Mouse (Mus musculus): Measurements from ENCODE around the gene Tstd2.

Tstd2 gene

GRCm38 (mm10) chr4:46119514-46120094, 18.9 kb downstream of the Tstd2 start:
- no peak for DNase-seq (ENCODE audit: low read depth, low spot score)

GRCm38 (mm10) chr4:46117536-46117935, 21.0 kb downstream of the Tstd2 start:
- no peak for DNase-seq (ENCODE audit: low read depth, low spot score)

DNA sequence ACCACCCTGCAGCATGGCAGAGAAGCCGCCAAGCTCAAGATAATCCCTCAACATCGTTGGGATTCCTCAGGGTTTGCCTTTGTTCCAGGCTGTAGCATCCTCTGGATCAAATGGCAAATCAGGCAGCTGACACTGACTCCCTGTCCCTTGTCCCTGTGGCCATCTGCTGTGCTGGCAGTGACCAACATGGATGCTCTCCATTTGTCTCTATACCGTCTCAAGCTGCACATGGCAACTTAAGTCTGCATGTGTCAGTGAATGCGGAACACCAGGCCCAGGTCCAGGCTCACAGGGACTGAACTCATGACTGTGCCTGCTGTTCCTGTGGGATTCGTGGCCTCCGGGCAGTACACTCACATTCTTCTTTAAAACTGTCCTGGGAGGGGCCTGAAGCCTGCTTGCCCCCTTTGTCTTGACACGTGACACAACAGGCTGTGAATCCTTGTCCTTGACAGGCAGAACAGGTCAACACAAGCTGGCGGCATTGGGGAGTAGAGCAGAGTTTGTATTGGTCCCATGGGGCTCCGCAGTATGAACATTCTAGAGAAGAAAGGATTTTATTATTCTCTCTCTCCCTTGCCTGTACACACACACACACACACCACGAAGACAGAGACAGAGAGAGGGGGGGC, 21.8 kb downstream of the Tstd2 start:
- no peak for DNase-seq (ENCODE audit: low read depth, low spot score)

GRCm38 (mm10) chr4:46115308-46115707, 23.2 kb downstream of the Tstd2 start:
- DNase-seq (ENCODE audit: low read depth, low spot score): no peak

DNA sequence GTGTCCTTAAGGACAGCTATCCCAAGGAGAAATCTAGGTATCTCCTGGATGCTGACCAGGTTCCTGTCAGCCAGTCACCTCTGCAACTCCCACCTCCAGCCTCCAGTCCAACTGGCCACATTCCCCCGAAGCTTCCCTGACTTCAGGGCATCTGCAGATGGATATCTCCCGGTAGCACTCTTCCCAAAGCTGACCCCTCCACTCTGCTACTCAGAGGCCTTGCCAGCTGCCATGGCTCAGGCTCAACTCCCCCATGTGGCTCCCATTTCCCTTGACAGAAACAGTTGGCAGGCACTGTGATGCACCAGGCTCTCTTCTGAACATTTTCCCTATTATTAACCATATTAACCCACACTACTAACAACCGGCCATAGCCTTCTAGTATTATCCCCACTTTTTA, 27.1 kb downstream of the Tstd2 start:
- no peak for DNase-seq (ENCODE audit: low read depth, low spot score)

GRCm38 (mm10) chr4:46110084-46110483, 28.4 kb downstream of the Tstd2 start:
- no peak for DNase-seq (ENCODE audit: low read depth, low spot score)

DNA sequence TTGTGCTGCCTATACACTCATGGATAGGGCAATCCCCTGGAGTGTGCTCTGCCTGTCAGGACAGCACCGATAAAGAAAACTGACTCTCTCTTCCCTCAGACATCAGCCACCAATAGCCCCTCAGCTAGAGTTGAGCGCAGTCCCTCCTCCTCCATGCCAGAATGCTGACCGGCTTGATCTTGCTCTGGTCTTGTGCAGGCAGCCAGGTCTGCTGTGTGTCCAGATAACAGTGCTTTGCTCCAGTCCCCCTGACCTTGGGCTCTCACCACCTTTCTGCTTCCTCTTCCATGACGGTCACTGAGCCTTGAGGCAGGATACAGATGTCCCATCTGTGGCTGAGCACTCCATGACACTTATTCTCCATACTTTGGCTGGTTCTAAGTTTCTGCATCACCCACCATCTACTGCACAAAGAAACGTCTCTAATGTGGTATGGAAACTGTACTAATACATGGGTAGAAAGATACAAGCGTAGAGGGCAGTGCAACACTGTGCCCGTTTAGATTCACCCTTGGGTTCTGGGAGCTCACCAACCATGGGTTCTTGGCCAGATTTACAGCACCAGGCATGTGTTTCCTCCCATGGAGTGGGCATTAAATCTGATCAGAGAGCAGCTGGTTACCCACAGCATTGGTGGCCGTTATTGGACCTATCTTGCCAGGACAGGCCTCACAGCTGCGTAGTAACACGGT, 36.3 kb downstream of the Tstd2 start:
- DNase-seq (ENCODE audit: low read depth, low spot score): no peak

DNA sequence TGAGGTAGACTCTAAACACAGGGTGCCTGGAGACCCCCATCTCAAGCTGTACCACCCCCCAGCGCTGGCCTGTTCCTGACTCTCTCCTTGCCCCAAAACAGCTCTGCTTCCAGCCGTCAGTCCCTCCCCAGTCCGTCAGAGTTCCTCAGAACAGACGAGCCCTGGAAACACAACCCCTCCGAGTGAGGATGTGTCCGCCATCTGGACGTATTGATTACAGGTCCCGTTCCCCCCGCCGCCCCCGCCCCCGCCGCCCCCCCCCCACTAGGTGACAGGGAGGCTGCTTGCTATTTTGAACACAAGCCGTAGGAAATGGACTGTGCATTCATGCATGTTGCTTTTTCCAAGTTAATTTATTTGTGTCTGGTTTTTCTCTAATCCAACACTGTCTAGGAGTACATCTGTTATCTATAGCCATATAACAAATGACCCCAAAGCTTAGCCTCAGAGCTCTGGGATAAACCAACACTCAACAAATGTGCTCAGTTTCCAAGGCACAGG, 37.2 kb downstream of the Tstd2 start:
- DNase-seq (ENCODE audit: low read depth, low spot score): no peak

DNA sequence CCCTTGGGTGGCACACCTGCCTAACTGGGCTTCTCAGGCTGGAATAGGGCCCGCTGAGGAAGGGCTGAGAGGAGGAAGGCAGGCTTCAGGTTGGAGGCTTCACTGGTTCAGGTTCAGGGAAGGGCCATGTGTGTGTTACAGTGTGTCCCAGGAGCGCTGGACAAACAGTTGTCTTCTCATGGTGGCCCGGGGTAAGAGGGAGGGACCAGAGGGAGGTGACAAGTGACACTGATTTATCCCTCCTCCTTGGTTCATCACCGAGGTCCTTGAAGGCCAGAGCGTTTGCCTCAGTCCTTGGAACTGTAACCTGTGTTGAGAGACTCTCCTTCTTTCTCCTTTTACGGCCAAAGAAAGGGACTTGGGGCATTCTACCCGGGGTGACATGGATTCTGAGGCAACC, 38.0 kb downstream of the Tstd2 start:
- DNase-seq (ENCODE audit: low read depth, low spot score): no peak

DNA sequence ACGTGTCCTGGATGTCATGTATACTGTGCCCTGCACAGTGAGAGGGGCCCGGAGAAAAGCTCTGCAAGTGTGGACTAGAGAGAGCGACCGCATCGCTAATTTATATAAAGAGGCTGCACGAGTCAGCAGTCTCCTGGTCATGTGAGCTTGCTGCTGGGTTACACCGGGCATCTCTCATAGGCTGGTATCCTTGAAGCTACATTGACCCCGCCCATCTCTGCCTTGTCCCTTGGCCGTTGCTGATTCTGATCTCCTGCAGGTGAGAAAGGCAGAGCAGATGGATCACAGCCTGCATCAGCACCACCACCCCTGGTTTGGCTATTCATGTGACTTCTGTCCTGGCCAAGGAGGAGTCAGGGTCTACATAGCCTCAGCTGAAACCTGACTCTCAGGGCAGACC, 39.4 kb downstream of the Tstd2 start:
- no peak for DNase-seq (ENCODE audit: low read depth, low spot score)

GRCm38 (mm10) chr4:46097591-46097990, 40.9 kb downstream of the Tstd2 start:
- no peak for DNase-seq (ENCODE audit: low read depth, low spot score)

DNA sequence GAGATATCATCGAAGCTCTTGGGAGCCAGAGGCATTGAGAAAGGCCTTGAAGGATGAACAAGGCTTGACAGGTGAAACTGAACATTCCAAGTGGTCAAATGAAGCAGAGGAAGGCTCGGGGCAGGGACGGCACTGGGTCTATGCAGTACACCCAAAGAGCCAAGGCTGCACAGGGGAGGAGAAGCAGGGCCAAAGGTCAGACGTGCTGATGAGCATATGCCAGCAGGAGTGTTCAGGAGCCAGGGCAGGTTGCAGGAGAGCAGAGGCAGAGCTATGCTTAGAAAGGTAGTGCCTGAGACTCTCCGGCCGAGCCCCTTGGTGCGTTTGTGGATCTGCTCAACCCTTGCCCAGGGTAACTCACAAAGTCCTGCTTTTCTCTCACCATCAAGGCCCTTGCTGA, 41.9 kb downstream of the Tstd2 start:
- no peak for DNase-seq (ENCODE audit: low read depth, low spot score)

DNA sequence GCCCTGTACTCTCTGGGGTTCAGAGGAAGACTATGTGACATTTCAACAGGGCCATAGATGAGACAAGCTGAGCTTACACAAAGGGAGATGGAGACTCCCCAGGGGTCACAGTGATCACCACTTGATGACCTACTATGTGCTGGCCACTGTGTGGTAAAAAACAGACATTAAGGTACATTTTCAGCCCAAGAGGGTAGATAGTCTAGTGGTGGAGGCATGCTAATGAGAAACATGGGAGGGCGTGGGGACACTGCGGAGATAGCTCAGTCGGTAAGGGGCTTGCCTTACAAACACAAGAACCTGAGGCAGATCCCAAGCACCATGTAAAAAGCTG, 42.7 kb downstream of the Tstd2 start:
- no peak for DNase-seq (ENCODE audit: low read depth, low spot score)

- no peak for DNase-seq (ENCODE audit: low read depth, low spot score)
These were observed 43.3 kb downstream of the Tstd2 start for GRCm38 (mm10) chr4:46094916-46095825.

DNA sequence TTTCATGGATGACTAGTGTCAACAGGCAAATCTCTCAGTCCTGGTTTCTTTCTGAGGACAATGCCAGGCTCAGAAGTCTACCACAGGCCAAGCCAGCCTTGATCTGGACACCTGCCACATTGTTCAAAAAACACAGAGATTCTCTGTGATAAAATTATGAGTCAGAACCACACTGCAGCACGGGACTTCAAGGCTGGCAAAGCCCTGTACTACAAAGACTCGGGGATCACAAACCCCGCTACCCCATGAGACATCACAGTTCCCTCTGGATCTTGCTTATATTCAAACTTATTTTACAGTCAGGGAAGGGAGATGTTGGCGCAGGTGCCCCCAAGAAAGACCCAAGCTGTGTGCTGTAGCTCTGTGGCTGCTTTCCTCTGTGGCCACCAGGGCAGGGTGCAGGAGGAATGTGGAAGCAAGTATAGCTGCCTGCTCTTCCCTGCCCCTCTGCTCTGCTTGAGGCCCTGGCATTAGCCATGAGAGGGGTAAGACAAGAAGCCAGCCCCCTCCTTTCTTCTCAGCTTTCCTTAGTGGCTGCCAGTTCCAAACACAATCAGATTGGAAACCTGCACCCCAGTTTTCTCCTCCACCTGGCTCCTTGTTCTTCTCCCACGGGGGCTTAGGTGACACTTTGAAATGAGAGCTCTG, 45.9 kb downstream of the Tstd2 start:
- DNase-seq (ENCODE audit: low read depth, low spot score): no peak

DNA sequence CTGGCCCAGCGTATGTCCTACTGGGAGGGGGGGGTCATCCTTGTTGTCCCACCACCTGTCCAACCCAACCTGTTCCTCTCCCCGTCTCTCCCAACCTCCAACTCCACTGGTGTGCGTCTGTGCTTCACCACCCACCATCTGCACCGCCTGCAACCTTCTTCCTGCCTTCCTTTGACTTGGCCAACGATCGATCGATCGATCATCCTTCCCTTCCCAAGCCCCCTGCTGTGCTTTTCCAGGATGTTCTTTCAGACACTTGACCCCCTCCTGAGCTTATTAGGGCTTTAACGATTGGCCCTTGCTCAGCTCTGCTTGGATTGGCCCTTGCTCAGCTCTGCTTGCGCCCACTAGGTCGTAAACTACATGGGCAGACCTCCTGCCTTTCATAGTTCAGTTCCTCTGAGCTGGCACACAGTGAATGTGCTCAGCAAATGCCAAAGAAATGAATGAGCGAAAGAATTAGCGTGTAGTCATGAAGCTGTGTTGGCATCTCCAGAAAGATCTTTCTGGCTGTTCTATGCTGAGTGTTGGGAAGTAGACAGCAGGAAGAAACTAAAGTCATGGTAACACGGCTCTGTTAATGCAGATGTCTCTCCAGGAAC, 48.9 kb downstream of the Tstd2 start:
- DNase-seq (ENCODE audit: low read depth, low spot score): no peak

- no peak for DNase-seq (ENCODE audit: low read depth, low spot score)
These were observed 50.6 kb downstream of the Tstd2 start for GRCm38 (mm10) chr4:46087852-46088251.

- no peak for DNase-seq (ENCODE audit: low read depth, low spot score)
These were observed 51.1 kb downstream of the Tstd2 start for GRCm38 (mm10) chr4:46087427-46087771.

GRCm38 (mm10) chr4:46086718-46087426, 51.6 kb downstream of the Tstd2 start:
- no peak for DNase-seq (ENCODE audit: low read depth, low spot score)

DNA sequence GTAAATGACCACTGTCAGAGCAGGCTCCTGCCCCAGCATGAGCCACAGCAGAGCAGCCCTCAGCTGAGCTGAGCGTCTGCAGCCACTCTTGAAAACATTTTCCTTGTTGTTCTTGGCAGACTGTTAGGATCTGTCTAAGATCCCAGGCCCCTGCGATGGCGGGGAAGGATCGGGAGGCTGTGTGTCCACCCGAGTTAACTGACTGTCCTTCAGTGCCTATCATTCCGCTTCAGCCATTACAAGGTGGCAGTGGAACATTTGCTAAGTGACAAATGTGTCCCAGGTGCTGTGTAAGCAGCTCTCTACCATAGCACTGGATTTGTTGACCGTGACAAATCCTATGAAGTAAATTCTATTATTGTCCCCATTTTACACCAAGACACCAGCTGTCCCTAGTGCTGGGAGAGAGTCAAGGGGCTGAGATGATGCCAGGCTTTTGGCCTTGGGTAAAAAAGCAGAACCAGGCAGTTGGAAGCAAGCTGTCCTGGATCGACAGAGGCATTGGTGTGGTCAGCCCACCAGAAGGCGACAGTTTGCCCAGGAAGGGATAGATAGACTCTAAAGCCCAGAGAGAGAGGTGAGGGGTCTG, 53.2 kb downstream of the Tstd2 start:
- DNase-seq (ENCODE audit: low read depth, low spot score): no peak

Measured in c-Kit-negative CD71-positive TER-119-positive erythroid progenitor cells, embryonic 14.5 days (primary cell).